Mouse (Mus musculus): ENCODE measurements around the gene C1ql2.

DNA sequence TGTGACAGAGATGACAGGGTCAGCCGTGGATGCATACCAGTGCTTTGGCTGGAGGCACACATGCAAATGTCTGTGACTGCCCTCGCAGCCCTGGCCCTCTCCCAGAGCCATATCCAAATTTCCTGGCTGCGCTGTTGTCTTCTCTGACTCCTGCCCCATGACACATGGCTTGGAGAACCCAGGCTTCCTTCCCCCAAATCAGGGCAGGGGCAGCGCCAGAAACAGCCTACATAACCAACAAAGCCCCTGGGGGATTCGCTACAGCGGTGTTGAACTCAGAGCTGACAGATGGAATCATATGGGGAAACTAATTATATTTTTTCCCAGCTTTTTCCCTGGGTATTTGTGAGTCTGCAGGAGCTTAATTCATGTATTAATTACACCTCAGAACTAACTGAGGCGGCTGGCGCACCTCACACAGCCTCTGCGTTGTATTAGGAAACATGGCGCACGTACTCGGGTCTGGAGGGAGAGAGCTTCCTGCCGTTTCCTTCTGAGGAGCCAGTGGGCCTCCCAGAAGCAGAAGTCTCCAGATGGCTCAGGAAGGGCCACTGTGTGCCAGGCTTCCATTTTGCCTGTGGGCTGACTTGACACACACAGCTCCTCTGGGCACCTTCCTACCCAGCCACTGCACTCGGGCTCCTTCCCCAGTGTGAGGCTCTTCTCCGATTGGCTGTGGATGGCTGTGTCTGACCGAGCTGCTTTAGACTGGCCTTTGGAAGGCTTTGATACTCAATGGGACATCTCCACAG lies 18.9 kb upstream of the C1ql2 start:
- TF ChIP-seq CTCF (conservative IDR thresholded peaks at IDR 0.05; ENCODE audit: low read length): no peak
- TF ChIP-seq POU5F1 (IDR thresholded peaks at IDR 0.05; ENCODE audit: borderline replicate concordance, low read length): no peak
- TF ChIP-seq NANOG (IDR thresholded peaks at IDR 0.05; ENCODE audit: borderline replicate concordance, low read length): no peak

Measured in E14TG2a.4 (cell line).